Mouse (Mus musculus) retina, postnatal 7 days (tissue): Measurements from ENCODE around the gene Hist1h2ad.
"Not testable (repeated sequence)": the region's sequence is repeated elsewhere in the genome, so short reads cannot be mapped to it uniquely, and the experiment has no call there.

ENCODE experiments used
- DNase-seq: peaks from one replicate; pipeline ENCODE4 v3.0.0-alpha.2; 2012; ENCODE audit warnings: low read depth, low spot score

Hist1h2ad gene

DNA sequence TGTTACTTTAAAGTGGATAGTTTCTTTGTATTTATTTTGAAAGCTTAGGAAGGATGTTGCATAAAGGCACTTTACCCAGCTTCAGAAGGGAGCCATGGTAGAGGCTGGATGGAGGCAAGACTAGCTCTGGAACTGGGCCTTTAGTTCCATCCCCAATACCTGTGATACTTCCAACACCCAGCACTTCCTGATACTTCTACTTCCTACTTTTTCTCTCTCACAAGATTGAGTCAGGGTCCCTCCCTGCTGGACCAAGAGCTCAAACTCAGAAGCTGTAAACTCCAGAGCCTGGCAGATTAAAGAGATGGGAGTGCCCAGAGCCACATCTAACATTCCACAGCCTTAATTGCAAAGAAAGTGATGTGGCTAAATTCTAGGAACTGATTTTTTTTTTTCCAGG lies 10.2 kb downstream of the Hist1h2ad start:
- no peak for DNase-seq

DNA sequence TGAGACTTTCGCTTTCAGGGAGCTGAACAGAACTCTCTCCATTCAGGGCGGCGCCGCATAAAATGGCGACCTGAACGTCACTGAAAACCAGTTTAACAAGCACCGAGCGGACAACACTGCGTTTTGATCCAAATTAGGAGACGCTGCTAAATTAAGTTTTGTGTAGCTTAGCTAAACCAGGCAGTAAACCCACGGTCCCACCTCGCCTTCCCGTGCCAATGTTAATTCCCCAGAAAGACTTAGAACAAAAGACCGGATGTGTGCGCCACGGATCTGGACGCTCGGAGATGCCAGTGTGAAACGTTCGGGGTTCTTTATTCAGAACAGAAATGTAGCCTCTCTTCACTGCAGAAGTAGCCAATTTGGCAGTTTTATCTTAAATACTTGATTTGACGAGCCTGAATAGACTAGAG lies 10.9 kb downstream of the Hist1h2ad start:
- peak; percentile 36 for DNase-seq

DNA sequence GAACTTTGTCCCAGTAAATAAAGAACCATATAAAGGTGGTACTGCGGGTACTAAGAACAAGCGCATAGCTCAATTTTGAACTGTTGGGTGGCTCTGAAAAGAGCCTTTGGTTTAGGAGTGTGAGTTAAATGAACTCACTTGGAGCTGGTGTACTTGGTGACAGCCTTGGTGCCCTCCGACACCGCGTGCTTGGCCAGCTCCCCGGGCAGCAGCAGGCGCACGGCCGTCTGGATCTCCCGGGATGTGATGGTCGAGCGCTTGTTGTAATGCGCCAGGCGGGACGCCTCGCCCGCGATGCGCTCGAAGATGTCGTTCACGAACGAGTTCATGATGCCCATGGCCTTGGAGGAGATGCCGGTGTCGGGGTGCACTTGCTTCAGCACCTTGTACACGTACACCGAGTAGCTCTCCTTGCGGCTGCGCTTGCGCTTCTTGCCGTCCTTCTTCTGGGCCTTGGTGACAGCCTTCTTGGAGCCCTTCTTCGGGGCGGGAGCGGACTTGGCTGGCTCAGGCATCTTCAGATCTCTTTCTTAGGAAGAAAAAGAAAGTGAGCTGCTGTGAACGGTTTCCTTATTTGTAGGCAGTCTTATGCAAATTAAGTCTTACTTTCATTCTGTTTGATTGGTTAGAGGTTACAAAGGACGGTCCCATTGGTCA lies 11.4 kb downstream of the Hist1h2ad start:
- DNase-seq = peak; percentile 76

DNA sequence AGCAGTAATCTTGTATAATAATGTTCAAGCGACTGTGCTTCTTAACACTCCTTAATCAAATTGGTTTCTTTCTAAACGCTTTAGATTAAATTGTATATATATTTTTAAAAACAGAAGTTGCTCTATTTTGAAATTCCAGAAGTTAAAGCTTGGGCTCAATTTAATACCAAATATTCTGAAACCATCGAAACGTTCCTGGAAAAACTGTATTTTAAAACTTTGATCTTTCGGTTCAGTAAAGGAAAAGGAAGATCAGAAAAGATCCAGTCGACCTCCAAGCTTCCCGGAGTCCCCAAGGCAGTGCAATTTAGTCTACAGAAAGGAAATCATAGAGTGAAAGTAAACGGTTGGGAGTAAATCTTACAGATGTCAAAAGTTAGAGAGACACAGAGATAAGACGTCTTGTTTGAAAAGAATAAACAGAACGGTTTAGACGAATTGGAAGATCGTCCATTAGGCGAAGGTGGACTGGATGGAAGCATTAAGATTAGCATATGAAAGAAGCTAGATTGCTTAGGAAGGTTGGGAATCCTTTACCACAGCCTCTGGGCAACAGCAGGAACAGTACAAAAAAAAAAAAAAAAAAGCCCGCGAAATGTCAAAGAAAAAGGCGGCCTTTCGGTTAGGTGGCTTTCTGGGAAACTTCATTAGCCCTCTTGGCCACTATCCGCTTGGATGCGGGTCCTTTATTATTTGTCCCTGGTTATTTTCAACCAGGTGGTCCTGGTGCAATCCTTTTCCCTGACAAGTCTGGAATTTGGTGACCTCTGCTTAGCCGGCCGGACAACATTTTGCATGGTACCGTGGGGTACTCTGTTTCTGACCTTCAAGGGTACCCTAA lies 12.1 kb downstream of the Hist1h2ad start:
- DNase-seq = no peak

DNA sequence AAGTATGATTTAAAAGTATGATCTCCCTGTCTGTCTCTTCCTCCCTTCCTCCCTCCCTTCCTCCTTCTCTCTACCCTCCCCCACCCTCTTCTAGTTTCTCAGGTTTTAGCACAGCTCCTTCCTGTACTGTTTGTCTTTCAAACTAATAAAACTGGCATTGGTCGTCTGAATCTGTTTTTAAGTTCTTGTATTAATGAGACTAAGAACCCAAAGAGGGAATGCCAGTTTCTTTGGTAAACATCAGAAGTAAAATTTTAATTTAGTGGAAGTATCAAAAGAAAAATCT lies 12.7 kb downstream of the Hist1h2ad start:
- DNase-seq = no peak

DNA sequence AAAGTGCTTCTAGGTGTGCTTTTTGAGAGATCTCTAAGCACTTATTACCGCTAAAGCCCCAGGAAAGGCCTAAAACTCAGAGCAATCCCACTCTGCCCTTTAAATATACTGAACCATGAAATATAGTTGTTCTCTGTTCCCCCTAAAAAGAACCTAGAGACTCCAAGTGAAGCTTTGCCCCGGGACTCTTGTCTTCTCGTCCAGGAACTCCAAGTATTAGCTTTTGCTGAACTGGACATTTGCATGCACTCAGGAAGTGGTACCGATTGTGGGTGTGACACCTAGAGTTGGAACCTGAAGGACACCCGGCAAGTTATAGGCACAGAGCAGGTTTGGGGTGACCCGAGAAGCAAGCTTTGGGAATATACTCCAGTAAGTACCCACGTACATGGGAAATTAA lies 17.0 kb downstream of the Hist1h2ad start:
- DNase-seq = no peak

DNA sequence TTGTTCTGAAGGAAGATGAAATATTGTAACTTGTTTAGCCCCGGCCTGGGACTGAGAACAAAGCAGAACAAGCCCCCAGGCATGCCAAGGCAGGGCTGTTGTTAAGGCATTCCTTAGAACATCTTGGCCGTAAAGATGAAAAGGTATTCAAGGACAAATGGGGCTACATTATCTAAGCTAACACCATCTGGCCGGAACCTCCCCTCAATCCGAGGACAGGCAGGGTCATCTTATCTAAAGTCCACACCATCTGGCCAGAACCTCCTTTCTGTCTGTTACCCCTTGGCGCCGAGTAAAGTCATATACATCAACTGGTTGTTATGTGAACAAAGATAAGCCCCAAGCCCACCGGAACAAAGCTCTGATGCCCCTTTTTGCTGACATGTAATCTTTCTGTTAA lies 17.7 kb downstream of the Hist1h2ad start:
- not testable (repeated sequence) for DNase-seq

DNA sequence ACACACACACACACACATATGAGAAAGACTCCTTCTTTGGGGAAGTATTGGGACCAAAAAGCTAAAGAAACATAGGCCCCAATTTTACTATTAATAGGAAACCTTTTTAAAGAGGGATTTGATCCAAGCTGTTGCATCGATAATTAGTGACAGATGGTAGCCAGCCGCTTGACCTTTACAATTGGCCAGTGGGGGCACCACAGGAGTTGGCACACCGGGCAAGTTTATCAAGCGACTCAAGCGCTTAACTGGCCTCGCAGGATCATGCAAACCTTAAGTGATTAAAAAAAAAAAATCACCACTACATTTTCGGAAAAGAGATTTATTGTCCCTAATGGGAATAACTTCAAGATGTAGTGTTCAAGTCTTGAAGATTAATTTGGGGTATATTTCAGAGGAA lies 18.4 kb downstream of the Hist1h2ad start:
- no peak for DNase-seq

DNA sequence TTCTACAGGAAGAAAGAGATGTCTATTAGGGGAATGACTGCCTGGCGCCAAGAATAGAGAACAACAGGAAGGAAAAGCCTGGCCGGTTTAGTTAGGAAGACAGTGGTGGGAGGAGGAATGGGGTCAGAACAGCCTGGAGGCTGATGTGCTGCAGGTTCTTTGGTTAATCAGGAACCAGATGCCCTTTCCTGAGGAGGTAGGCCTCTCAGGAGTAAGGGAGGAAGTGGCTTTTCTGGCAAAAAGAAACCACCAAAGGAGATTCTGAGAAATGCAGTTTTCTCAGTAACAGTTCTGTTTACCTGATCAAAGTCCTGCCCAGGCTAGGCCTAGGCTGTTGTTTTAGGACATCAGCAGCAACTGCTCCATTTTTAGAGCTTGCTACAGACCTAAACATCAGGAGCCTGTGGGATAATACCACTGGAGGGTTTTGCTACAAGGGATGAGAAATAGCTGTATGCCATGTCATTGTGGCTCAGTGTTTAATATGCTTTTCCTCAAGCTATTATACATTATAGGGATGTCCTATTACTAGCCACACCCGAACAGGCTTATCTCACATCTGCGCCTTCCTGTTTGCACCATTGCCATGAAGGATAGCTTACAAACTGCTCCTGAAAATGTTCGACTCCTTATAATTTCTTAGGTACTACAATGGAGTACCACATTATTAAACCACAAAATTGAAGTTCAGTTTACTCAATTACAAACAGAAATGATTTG lies 19.0 kb downstream of the Hist1h2ad start:
- no peak for DNase-seq

DNA sequence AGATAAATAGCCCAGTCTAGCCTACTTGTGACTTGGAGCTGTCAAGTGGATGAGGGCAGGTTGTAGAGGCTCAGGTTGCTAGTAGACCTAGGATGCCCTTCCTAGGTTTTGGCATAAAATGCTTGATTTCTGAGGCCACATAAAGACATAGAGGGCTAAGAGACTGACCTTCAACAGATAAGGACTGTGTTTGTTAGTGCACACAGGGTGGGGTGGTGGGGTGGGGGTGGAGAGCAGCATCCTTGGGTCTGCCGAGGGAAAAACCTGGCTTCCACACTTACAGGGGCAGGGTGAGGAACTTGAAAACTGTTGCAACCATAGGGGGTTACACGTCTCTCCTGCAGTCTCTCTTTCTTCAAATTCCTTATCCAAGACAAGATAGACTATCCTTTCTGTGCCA lies 21.0 kb downstream of the Hist1h2ad start:
- no peak for DNase-seq

DNA sequence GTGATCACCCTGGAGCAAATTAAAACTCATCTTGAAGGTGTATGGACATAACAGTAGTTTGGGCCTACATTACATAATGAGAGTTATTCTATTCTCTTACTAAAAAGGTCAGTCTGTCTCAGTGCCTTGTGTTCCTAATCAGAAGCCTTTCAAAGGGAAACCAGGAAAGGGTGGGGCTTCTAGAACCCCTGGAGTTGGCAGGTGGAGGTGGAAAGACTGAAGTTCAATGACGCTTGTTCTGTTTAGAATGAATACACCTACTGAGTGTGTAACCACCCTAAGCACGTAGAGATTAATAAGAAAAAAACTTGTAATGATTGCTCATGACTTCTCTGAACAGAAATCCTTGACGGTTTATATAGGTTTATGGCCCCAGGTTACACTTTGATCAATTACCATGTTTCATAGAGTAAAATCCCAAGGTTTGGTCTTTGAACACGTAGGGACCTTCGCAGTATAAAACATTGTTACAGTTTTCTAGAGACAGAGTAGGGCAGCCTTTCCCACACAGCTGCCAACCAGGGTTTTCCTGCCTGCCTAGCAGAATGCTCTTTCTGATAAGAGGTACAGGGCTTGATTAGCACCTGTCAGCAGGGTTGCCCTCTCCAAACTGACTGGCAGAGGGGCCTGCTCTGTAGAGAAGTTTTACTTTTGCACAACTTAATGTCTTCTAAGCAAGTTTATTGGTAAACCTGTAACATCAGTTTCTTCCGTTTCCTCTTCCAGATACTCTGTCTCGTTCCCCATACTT lies 21.6 kb downstream of the Hist1h2ad start:
- no peak for DNase-seq

DNA sequence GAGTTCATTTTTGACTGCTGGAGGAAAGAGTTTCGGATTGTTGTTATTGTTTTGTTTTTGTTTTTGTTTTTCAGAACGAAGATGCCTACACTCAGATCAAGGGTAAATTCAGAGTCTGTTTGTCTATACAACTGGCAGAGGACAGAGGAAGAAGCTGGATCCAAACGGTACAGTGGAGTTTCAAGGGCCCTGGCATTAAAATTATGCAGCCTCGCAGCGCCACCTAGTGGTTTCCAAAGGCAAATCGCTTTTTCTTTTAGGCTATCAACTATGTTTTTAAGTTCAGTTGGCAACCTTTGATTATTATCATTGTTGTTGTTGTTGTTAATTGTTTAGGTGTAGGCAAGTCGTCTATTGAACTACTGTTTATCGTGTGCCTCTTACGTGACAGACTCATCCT lies 23.8 kb downstream of the Hist1h2ad start:
- DNase-seq = peak; percentile 65

DNA sequence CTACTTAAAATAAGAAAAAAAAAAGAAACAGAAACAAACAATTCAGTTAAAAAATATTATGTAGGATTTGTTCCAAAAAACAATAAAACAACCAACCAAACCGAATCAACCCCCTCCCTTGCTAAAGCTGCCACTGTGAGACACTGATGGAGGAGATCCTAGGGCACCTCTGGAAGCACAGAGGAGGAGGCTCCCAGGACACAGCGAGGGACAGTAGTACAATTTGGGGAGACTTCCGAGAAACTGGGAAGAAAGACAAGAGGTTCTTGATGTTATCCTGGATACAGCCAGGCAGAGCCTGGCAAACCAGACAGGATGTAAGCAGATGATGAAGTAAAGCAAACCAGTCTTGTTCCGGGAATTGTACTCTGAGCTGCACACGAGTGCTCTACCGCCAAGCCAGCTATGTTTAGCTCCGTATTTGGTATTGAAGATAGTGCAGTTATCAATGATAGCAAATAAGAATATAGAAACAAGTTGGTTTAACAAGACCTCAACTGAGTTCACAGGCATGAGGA lies 29.1 kb downstream of the Hist1h2ad start:
- DNase-seq = no peak

DNA sequence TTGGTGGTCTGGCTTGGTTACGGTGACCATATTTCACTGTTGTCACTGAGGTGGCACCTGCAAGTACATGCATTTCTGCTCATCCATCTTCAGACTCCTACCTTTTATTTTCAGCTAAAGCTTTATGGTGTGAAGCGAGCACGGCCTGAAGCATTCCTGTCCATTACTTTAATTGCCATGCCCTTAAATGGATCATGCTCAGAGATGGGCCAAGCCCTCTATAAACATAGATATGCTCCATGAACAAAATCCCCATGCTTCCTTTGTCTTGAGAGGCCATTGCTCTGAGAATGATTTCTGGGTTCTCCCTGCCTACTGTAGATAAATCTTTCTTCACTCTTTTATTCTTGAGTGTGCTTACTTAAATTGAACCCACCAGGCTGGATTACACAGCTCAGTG lies 30.3 kb downstream of the Hist1h2ad start:
- no peak for DNase-seq

DNA sequence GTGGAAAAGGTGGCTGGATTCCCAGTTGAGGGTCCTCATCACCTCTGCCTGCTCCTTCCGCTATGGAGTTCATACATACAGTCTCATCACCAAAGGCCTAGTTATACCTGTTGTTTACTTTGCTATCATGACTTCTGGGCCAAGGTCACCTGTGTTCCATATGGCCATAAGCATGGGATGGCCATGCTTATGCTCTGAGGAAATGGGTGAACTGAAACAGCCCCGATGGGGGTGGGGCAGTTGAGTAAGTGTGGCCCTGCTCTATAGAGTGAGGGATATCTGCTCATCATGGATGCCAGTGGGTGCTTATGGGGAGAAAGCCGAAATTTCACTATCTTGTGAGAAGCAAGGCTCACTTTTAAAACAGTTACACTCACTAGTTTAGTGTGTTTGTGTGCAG lies 30.9 kb downstream of the Hist1h2ad start:
- DNase-seq = no peak

DNA sequence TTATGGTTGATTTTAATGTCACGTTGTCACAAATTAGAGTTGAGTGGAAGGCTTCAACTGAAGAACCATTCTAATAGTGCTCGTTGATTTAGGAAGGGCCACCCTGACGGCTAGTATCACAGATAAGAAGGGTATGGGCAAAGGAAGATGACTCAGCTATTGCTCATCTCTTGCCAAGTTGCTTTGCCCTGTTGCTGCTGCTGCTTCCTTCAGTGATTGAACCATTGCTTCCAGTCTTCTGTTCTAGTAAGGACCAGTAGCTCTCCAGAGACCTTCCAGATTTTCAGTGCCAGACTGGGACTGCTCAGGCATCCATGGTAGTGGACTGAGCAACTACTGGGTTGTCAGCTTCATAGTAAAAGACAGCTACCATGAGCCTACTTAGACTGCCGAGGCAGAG lies 35.0 kb downstream of the Hist1h2ad start:
- DNase-seq = no peak

DNA sequence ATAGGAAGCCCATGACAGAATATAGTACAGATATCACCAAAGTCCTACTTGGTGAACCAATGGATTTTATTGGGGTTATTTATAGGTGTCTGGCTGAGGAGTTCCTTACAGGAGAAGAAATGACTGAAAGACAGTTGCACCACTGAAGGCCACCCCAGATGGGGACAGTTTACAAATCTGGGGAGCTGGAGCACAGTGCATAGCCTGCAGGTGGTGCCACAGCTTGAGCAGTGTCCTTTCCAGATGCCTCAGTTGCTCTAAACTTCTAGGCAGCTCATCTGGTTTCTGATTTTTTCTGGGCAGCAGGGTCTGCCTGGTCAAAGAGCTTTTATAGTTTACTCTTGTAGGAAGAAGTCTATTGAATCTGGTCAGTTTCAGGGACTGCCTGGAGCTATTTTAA lies 35.7 kb downstream of the Hist1h2ad start:
- no peak for DNase-seq

DNA sequence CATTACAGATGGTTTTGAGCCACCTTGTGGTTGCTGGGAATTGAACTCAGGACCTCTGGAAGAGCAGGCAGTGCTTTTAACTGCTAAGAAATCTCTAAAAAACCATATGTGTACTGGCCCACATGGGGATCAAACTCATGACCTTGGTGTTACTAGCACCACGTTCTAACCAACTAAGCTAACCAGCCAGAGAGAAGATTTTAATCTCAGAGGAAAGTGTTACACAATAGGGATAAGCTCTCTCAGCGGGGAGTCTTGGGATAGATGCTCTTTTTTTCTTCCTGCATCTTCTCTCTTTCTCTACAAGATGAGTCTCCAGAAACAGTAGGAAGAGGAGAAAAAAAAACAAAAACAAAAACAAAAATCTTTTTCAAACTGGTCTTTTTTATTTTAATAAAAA lies 36.2 kb downstream of the Hist1h2ad start:
- DNase-seq = no peak

DNA sequence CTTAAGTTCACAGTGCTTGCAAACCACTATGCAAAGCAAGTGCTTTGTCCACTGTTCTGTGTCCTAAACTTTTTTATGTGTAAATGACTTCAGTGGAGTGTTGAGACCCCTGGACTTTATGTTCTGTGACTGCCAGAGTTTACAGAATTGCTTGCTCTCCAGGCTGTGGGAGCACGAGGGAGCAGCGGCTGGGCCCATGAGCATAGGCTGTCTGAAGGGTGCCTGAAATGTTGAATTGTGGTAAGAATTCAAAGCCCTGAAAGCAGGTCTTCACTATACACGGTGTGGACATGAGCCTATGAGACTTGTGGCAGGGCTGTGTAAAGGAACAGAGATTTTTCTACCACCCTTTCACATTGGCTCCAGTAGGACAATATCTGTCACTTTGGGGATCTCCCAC lies 37.5 kb downstream of the Hist1h2ad start:
- no peak for DNase-seq

DNA sequence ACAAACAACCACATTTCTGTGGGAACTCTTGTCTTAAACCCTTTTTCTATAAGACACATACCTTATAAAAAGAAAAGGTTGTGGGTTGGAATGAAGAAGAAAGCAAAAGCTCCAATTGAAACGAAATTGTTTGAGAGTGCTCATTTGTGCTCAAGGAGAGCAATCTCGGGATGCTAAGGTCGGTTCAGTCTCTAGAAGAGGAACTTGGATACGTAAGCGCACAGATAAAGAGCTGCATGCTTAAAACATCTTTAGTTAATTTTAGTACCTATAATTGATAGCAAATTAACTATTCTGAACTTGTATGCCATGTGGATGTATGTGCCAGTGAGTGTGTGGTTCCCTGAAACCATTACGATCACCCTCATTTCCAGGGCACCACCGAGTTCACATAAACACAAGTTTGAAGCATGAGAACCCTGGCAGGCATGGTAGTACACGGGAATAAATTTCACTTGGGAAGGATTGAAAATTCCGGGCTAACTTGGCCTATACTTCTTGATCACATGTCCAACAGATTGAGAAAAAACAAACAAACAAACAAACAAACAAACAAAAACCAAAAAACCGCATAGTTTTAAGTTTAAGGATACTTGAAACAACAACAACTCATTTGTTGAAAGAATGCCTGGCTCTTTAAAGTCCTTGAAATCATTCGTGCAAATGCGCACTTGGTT lies 46.0 kb downstream of the Hist1h2ad start:
- no peak for DNase-seq
